Mouse (Mus musculus) ES-CJ7 (cell line): ENCODE measurements at regions not wholly inside any gene's neighbourhood (a gene's known extent, or its start where the extent isn't known, plus 50 kb on each side); places are given as distances from the start of the nearest gene placed in this dataset.
"Not testable (repeated sequence)": the region's sequence is repeated elsewhere in the genome, so short reads cannot be mapped to it uniquely, and the experiment has no call there.

Experiments
- DNase-seq: peaks from one replicate; pipeline ENCODE4 v3.0.0; 2011; ENCODE audit warnings: low read depth, low spot score

DNA sequence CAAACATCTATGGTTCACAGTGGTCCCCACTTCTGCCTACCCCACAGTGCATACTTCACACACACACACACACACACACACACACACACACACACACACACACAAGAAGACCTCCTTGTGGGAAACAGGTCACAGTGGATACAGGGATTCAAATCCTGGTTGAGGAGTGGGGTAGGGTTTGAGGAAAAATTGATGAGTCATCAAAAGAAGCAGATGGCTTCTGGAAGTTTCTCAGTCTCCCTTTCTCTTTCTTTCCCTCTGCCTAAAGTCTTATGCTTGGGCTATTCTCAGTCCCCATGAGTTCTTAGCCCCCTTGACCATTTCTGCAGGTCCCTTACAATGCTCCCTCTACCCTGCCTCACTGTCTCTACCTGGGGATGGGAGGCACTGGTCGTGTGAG, 56.4 kb downstream of the Rassf10 start:
- no peak for DNase-seq

GRCm38 (mm10) chr7:113017092-113017755, 63.5 kb downstream of the Rassf10 start:
- DNase-seq, result peak; percentile 70

- DNase-seq, result no peak
Measured at GRCm38 (mm10) chr7:113021412-113021811, 67.7 kb downstream of the Rassf10 start.

GRCm38 (mm10) chr7:113022516-113022915, 68.8 kb downstream of the Rassf10 start:
- peak; percentile 55 for DNase-seq

DNA sequence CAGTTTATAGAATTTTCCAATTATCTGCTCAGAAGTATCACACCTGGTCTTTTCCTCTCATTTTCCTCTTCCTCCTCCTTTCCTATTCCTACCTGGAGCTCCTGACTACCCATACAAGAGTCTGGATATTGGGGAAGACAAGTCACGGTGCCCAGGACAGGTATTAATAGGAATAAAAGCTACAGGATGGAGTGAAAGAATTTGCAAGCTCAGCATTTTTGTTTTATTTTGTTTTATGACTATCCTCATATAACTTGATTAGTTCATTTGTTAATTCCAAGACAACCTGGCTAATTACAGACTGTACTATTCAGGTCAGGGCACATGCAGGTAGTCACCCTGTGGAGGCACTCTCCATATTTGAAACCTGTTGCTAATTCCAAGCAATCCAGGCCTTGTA, 72.0 kb downstream of the Rassf10 start:
- no peak for DNase-seq

- no peak for DNase-seq
Measured at GRCm38 (mm10) chr7:113026290-113027075, 72.7 kb downstream of the Rassf10 start.

- no peak for DNase-seq
Measured at GRCm38 (mm10) chr7:113027125-113027801, 73.5 kb downstream of the Rassf10 start.

DNA sequence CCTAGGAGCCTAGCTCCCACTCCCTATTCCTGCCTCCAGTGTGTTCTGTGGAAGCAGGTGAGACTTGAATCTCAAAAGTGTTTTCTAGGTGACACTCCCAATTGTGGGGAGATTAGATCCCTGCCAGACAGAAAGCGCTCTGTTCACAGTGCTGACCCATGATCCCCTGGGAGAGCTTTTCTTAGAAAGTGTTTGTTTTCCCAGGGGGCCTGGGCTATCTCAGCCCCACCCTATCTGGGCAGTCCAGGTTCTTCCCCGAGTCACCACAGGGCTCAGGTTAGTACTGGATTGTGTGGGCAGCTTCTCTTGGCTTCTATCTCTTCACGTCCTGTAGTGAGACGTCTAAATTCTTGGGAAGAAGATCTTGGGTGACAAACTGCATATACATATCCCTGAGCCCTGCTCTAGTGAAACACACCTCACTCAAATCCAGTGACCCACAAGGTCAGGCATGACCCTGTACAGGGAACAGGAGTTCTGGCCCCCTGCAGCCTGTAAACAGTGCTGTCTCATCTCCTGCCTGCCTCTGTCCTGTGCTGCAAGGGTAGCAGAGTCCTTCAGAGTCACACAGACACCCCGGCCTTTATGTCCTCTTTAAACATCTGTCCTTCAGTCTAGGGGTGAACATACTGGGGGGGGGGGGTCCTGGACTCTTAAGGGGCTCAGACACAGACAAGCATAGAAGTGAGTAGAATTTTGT, 76.4 kb downstream of the Rassf10 start:
- no peak for DNase-seq

GRCm38 (mm10) chr7:113035751-113036150, 82.0 kb downstream of the Rassf10 start:
- DNase-seq, result peak; percentile 77

GRCm38 (mm10) chr7:113037825-113038613, 84.3 kb downstream of the Rassf10 start:
- no peak for DNase-seq

GRCm38 (mm10) chr7:113038906-113039671, 85.3 kb downstream of the Rassf10 start:
- DNase-seq, result peak; percentile 60

- DNase-seq, result not testable (repeated sequence)
Measured at GRCm38 (mm10) chr7:113045613-113046159, 91.9 kb downstream of the Rassf10 start.

DNA sequence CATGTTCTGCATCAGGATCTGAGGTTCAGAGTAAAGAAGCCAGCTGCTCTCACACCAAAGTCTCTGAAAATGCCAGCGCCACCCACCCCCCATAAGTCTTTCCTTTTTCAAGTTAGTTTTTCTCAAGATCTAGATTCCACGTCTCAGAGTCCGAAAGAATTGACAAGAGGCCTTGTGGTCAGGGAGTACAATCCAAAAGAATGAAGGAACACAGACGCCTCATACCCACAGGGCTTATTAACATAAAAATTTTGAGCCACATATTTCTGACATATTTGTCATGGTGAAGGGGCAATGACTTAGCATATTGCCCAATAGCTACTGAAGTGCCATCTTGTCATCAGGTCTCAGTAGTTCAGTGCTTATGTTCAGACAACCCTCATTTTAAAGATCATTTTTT, 92.6 kb downstream of the Rassf10 start:
- no peak for DNase-seq

GRCm38 (mm10) chr7:113047583-113047982, 93.8 kb downstream of the Rassf10 start:
- no peak for DNase-seq

DNA sequence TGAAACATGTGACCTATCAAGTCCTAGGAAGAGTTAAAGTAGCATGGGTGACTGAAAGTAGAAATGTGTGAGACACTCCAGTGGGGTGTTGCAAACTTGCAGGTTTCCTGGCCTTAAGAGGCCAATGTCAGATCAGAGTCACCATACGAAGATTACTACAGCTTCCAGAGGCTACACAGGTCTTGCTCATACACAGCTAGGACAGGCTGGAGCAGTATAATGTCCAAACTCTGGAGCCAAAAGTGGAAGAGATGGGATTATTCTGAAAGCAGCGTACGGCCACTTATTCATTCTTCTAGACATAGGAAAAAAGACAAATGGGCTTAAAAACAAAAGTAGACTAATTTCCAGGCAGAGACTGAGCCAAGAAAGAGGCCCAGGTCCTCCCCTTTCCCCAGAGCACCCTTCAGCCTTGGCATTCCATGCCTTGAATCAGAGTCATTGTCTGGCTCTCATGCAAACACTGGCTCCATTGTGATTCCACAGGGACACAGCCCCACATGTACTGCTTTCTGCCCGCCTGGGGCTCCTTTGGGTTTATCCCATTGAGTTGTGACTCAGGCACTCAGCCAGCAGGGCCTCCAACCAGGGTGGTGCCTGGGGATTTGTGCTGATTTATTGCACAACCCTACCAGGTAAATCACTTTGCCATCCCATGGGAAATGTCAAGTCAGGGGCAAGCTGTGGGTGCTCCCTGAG, 94.5 kb downstream of the Rassf10 start:
- peak; percentile 91 for DNase-seq

DNA sequence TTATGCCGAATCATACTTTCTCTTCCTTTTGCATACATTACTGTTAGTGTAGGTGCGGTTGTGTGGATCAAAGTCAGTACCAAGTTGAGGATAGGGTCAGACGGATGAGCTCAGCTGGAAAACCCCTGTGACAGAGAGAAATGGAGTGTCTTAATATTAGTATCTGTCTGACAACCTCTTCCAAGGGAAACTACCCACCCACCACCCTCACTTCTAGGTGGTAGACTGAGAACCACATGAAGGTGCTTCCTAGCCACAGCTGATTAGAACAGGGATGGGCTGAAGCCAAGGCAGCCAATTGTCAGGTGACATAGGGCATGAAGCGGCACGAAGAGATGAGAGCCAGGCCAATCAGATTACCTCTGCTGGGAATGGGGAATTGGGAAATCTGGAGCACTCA, 95.7 kb downstream of the Rassf10 start:
- no peak for DNase-seq

DNA sequence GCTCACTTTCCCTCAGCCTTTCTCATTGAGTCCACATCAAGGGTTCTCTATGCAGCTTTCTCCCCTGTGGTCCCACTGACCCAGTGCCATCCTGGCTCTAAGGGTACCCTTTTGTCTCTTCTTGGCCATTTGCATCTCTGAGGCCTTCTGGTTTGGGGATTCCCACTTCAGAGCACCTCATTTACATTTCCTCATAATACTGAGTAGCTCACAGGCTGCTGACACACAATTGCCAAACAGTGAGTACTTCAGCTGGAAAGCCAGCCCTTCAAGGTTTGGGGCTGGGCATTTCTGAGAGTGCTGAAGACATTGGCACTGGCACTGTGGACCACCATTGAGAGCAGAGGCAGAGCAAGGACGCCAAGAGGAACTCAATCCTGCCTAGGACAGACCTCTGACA, 99.2 kb downstream of the Rassf10 start:
- DNase-seq, result no peak

DNA sequence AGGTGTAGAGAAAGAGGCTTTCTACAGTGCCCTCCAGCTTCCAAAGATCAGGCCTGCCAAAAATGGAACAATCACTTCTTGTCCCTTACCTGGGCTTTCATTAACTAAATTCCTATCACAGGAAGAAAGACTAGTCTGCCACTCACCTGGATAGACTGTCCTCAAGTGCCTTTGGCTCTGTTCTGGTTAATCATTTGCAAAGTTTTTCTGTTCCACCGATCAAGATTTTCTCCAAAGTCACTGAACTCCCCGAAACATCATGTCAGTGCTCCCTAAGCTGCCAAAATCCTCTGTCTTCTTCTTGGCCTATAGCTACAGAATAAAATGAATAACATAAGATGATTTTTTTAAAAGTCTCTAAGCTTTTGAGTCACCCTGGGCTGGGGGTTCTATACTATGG, 102.7 kb downstream of the Rassf10 start:
- DNase-seq, result no peak

GRCm38 (mm10) chr7:113059211-113059966, 105.6 kb downstream of the Rassf10 start:
- peak; percentile 53 for DNase-seq
